Mouse (Mus musculus) midbrain, embryonic 16.5 days (tissue): Measurements from ENCODE around the gene Gps1. TPM values are rescaled to one million over a fixed set of nuclear protein-coding genes. Genes with fewer than 3 reads are reported as not detected.

Experiments used
- ATAC-seq: fragments of 200-750 bp; cut with Nextera tagmentation; 2 replicates; pipeline ENCODE4 v1.8.0; 2017; ENCODE audit warnings: moderate TSS enrichment
- H3K27ac ChIP-seq: fragments of 300-500 bp; sonication (generic); 2 replicates; pipeline ENCODE4 v1.5.1; 2014; ENCODE audit warnings: mild to moderate bottlenecking, low read length, mixed read lengths
- H3K27me3 ChIP-seq: fragments of 300-500 bp; sonication (generic); 2 replicates; pipeline ENCODE4 v1.6.1; 2014; ENCODE audit warnings: low read depth, low read length, mixed read lengths; ENCODE audit not compliant: control insufficient read depth, insufficient read depth
- H3K36me3 ChIP-seq: fragments of 300-500 bp; sonication (generic); 2 replicates; pipeline ENCODE4 v1.6.1; 2014; ENCODE audit warnings: mild to moderate bottlenecking, low read length, moderate library complexity, mixed read lengths; ENCODE audit not compliant: control insufficient read depth, insufficient read depth
- H3K4me1 ChIP-seq: fragments of 300-500 bp; sonication (generic); 2 replicates; pipeline ENCODE4 v1.6.1; 2014; ENCODE audit warnings: mild to moderate bottlenecking, low read length, mixed read lengths; ENCODE audit not compliant: control insufficient read depth, insufficient read depth
- H3K4me2 ChIP-seq: fragments of 300-500 bp; sonication (generic); 2 replicates; pipeline ENCODE4 v1.6.1; 2014; ENCODE audit warnings: mild to moderate bottlenecking, low read length, mixed read lengths
- H3K4me3 ChIP-seq: fragments of 300-500 bp; sonication (generic); 2 replicates; pipeline ENCODE4 v1.5.1; 2014; ENCODE audit warnings: low read depth, mild to moderate bottlenecking, low read length, moderate library complexity, mixed read lengths
- H3K9ac ChIP-seq: fragments of 300-500 bp; sonication (generic); 2 replicates; pipeline ENCODE4 v1.6.1; 2014; ENCODE audit warnings: low read depth, low read length, mixed read lengths
- H3K9me3 ChIP-seq: fragments of 300-500 bp; sonication (generic); replicated peaks from 2 replicates; pipeline ENCODE4 v1.6.1; 2014; ENCODE audit warnings: mild to moderate bottlenecking, low read length, mixed read lengths; ENCODE audit not compliant: control insufficient read depth, poor library complexity, severe bottlenecking
- WGBS: fragments of 180-500 bp; shearing (Covaris S2); extraction: QIAGEN DNeasy Blood & Tissue Kit; methylation state at CpG from one replicate; pipeline ENCODE4 v1.1.7; 2014; 5-methylcytosine and 5-hydroxymethylcytosine counted together
- polyA plus RNA-seq: library from polyadenylated mRNA; unstranded; fragments of >200 nt; fragmentation: Nextera tagmentation; extraction: Ambion mirVana; gene quantifications from 2 replicates; pipeline ENCODE4 v1.2.1, GENCODE M21; 2015

Gps1 gene
- polyA plus RNA-seq, 1 experiment from 2014 or later = 288 TPM

DNA sequence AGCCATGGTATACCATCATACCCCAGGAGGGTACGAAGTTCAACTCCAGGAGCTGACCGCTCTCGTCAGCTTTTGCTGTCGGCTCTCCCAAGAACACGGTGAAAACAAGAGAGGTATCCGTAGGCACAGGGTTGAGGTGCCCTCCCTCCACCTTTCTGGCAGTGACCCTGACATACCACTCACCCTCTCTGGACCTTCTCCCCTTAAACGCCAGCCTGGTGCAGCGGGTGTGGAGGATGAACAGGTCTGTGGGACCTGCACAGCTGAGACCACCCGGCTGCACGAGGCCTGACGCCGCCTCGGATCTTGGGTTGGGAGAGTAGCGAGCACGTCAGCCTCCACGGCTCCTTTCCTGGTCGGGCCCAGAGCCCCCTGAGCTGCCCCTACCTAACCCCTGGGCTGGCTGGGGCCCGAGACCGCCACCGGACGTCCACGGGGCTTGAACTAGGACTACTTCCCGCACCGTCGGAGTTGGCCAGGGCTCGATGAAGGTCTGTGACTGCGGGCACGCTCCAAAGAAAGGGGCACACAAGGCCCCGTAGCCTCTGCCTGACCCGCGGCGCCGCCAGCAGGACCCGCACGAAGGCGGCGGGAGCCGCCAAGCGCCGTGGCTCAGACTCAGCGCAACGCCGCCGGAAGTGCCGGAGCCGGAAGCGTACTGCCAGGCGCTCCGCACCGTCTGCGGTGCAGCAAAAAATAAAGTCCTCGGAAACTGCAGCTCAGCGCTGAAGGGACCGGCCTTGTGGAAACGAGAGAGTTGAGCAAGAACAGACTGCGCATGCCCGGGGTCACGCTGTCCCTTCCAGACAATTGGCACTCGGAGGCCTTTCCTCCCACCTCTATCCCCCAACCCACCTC, 11.9 kb downstream of the Gps1 start, which contains the start of gene Dus1l:
Gene Dus1l, minus strand, starts transcription at position 648 of the 858 bp plus-strand sequence.
- no peaks in the 10 kb centered on the region for H3K27me3 ChIP-seq
- H3K9ac ChIP-seq = peak within 1 kb of the TSS; percentile 85
- H3K27ac ChIP-seq = peak within 1 kb of the TSS; percentile 80
- H3K9me3 ChIP-seq = no peaks in the 10 kb centered on the region
- peaks cover 18% of the 10 kb centered on the region for H3K4me1 ChIP-seq
- ATAC-seq = peak; percentile 91
- 3% methylated on average over 59 of the region's 59 CpGs for WGBS
- peak within 1 kb of the TSS; percentile 84 for H3K4me3 ChIP-seq
- peak within 1 kb of the TSS; percentile 95 for H3K4me2 ChIP-seq
- H3K36me3 ChIP-seq = peaks cover 11% of the 10 kb centered on the region

DNA sequence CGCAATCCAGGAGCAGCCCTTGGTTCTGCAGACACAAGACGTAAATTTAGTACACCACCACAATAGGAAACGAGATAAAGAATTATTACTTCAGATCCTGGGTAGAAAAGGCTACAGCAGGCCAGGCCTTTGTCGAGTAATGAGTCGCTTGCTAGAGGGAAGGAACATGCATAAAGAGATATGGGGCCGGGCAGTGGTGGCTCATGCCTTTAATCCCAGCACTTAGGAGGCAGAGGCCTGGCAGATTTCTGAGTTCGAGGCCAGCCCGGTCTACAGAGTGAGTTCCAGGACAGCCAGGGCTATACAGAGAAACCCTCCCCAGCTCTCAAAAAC, 12.5 kb downstream of the Gps1 start:
- peaks cover 18% of the 10 kb centered on the region for H3K4me1 ChIP-seq
- WGBS = 24% methylated on average over 8 of the region's 8 CpGs
- ATAC-seq = peak; percentile 11; the same call in 1 of the 2 replicates
- H3K9ac ChIP-seq = peak overlapping the region; percentile 43
- peak overlapping the region; percentile 84; the same call in 1 of the 2 replicates for H3K4me3 ChIP-seq
- H3K27me3 ChIP-seq = no peaks in the 10 kb centered on the region
- H3K9me3 ChIP-seq = no peaks in the 10 kb centered on the region
- peak overlapping the region; percentile 41 for H3K4me2 ChIP-seq
- peak overlapping the region; percentile 80 for H3K27ac ChIP-seq
- peaks cover 11% of the 10 kb centered on the region for H3K36me3 ChIP-seq

DNA sequence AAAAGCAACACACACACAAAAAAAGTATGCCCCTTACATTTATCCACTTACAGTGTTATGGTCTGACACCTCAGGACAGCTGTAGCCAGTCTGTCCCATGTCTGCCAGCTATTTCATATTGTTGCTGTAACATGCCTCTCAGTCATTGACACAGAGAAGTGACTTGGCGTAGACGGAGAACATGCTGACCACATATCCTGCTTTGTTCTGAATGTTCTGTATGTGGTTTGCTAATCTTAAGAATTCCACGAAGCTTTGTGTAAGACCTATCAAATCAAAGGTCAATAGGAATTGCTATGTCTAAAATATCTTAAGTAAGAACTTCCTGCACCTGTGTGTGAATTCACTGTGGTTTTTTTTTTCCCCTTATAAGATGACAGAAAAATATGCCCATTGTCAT, 14.2 kb downstream of the Gps1 start:
- Histone ChIP-seq H3K4me3 (no peak overlapping the region), H3K27me3 (no peaks in the 10 kb centered on the region), H3K4me2 (no peak overlapping the region), H3K27ac (no peak overlapping the region), H3K4me1 (peaks cover 18% of the 10 kb centered on the region), H3K9me3 (no peaks in the 10 kb centered on the region), H3K9ac (no peak overlapping the region), H3K36me3 (peaks cover 4% of the 10 kb centered on the region; the same call in 1 of the 2 replicates)
- no peak for ATAC-seq
- 95% methylated on average over 3 of the region's 3 CpGs for WGBS

DNA sequence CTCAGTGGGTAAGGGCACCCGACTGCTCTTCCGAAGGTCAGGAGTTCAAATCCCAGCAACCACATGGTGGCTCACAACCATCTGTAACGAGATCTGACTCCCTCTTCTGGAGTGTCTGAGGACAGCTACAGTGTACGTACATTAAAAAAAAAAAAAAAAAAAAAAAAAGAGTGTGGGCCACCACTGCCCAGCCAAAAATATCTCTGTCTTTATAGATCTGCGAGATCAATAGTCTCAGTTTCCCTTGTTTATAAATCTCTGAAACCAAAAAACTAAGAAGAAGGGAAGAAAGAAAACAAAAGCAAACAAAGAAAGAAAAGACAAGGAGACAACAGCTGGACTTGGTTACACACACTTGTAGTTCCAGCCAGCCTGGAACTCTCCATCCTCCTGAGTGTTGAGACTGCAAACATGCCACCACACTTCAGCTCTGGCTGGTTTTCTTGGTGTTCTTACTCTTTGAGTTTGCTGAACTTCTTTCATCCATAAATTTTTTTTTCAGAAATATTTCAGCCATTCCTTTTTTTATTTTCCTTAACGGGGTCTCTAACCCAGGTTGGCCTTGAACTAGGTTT, 15.3 kb downstream of the Gps1 start:
- 64% methylated on average over 6 of the region's 6 CpGs for WGBS
- Histone ChIP-seq H3K36me3 (no peaks in the 10 kb centered on the region), H3K4me3 (no peak overlapping the region), H3K9ac (no peak overlapping the region; the same call in 1 of the 2 replicates), H3K4me2 (no peak overlapping the region; the same call in 1 of the 2 replicates), H3K4me1 (peaks cover 18% of the 10 kb centered on the region), H3K9me3 (no peaks in the 10 kb centered on the region), H3K27ac (no peak overlapping the region; the same call in 1 of the 2 replicates), H3K27me3 (no peaks in the 10 kb centered on the region)
- no peak for ATAC-seq

DNA sequence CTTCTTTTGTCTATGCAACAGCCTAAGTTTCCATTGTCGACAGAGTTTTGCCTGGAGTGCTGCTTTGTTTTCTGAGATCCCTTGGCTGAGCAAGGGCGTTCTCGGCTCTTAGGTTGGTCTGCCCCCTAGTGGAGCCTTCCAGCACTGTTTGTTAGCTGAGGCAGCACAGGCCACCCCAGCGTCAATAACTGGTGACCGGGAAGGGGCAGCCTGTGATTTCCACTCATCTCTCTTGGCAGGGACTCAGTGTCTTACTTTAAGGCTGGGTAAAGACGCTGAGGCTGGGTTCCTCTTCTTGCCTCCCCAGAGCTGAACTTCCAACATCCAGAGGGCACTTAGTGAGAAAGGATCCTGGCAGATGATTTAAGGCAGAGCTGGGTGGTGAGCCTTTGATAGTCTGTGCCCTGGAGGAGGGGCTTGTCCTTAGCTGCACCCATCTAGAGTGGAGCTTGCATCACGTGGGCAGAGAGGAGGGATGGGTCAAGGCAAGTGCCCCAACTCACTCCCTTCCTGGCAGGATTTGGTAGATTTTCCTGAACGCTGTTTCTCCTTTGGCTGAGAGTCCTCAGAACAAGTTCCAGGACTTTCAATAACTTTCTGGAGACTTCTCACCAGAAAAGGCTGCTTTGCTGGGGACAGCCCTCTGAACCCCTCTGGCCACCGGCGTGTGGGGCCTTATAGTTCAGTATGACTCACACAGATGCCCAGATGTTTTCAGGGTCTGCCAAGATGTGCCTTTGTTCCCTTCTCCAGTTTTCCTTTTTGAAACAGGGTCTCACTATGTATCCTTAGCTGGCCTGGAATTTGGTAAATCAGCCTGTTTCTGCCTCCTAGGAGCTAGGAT, 16.2 kb downstream of the Gps1 start:
- peaks cover 11% of the 10 kb centered on the region for H3K4me1 ChIP-seq
- H3K4me2 ChIP-seq = peak overlapping the region; percentile 27
- H3K36me3 ChIP-seq = no peaks in the 10 kb centered on the region
- peak overlapping the region; percentile 36; the same call in 1 of the 2 replicates for H3K27ac ChIP-seq
- no peaks in the 10 kb centered on the region for H3K27me3 ChIP-seq
- H3K9ac ChIP-seq = no peak overlapping the region
- ATAC-seq = peak; percentile 51; the same call in 1 of the 2 replicates
- H3K4me3 ChIP-seq = no peak overlapping the region
- 13% methylated on average over 10 of the region's 10 CpGs for WGBS
- no peaks in the 10 kb centered on the region for H3K9me3 ChIP-seq

DNA sequence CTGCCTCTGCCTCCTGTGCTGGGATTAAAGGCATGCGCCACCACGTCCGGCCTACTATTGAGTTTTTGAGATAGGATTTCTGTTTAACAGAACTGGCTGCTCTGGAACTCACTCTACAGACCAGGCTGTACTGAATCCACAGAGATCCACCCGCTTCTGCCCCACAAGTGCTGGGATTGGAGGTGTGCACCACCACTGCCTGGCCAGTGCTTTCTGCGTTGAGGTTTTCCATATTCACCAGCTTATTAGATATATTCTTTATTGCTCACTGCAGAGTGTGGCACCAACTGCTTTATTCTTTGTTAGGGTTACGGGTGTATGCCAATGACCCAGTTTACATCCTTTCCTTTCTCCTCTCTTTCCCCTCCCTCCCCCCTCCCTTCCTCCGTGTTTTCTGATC, 20.2 kb downstream of the Gps1 start:
- no peak overlapping the region for H3K9ac ChIP-seq
- no peak overlapping the region for H3K27ac ChIP-seq
- no peak for ATAC-seq
- H3K4me2 ChIP-seq = no peak overlapping the region
- H3K36me3 ChIP-seq = peaks cover 38% of the 10 kb centered on the region
- H3K4me1 ChIP-seq = peaks cover 5% of the 10 kb centered on the region; the same call in 1 of the 2 replicates
- no peaks in the 10 kb centered on the region for H3K27me3 ChIP-seq
- no peak overlapping the region for H3K4me3 ChIP-seq
- WGBS = 83% methylated on average over 7 of the region's 7 CpGs
- H3K9me3 ChIP-seq = no peaks in the 10 kb centered on the region

DNA sequence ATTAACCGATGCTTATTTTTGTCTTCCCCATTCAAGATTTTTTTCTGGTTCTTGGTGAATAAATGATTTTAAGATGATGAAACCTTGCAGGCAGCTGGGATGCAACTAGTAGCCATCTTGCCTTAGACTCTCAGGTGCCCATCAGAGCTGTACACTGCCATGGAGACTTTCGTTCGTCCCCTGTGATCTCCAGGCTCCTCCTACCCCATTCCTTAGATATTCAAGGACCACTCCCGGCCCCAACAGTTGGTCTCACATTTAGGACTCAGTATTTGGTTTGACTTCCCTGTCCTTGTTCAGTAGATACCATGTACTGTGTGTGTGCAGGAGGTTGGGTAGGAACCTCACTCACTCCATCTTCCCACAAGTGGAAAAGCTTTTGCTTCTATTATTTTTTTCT, 20.7 kb downstream of the Gps1 start:
- no peak overlapping the region for H3K4me3 ChIP-seq
- H3K9me3 ChIP-seq = no peaks in the 10 kb centered on the region
- no peaks in the 10 kb centered on the region for H3K27me3 ChIP-seq
- no peak overlapping the region for H3K4me2 ChIP-seq
- peaks cover 1% of the 10 kb centered on the region; the same call in 1 of the 2 replicates for H3K4me1 ChIP-seq
- H3K9ac ChIP-seq = no peak overlapping the region
- ATAC-seq = no peak
- whole genome bisulfite sequencing = 74% methylated on average over 4 of the region's 4 CpGs
- no peak overlapping the region for H3K27ac ChIP-seq
- H3K36me3 ChIP-seq = peaks cover 39% of the 10 kb centered on the region

DNA sequence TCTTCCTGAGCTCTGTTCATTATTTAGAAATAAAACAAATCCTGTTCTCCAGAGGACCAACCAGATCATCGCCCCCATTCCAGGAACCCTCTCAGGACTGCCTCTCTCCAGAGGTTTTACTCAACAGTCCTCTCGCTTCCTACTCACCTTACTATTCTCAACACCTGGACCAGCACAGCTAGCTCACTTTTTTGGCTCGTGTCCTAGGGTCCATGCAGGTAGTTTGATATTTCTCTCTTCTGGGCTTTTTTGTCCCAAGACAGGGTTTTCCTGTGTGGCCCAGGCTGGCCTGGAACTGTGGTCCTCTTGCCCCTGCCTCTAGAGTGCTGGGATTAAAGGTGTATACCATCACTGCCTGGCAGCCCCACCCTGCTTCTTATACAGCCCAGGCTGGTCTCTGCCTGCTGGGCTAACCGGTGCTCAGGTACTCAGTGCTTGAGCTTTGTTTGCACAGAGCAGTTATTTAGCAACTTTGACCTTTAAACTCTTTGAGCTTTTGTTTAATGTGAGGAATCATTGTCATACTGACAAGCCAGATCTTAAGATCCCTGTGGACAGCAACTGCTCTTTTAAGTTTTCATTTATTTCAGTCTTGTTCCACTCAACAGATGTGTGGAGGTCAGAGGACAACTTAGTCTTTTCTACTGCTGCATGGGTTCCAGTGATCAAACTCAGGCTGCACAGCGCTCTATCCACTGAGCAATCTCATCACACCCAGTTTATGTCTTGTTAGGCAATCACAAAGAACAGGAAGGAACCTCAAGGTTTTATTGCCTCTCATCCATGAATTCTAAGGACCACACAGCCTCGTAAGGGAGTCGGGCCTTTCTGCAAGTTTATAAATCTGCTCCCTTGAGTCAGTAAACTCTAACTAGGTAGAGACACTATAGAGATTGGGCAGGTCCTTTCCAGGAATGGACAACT, 21.6 kb downstream of the Gps1 start:
- no peaks in the 10 kb centered on the region for H3K9me3 ChIP-seq
- H3K27ac ChIP-seq = no peak overlapping the region
- H3K4me1 ChIP-seq = no peaks in the 10 kb centered on the region
- no peak for ATAC-seq
- H3K4me2 ChIP-seq = no peak overlapping the region
- no peaks in the 10 kb centered on the region for H3K27me3 ChIP-seq
- WGBS = 84% methylated on average over 7 of the region's 7 CpGs
- peaks cover 48% of the 10 kb centered on the region for H3K36me3 ChIP-seq
- no peak overlapping the region for H3K9ac ChIP-seq
- no peak overlapping the region for H3K4me3 ChIP-seq
